Mouse (Mus musculus) adrenal gland, adult 2 months (tissue): Measurements from ENCODE around the gene Srprb. TPM values are rescaled to one million over a fixed set of nuclear protein-coding genes. Genes with fewer than 3 reads are reported as not detected.
"Not testable (repeated sequence)": the region's sequence is repeated elsewhere in the genome, so short reads cannot be mapped to it uniquely, and the experiment has no call there.

Source experiments
- DNase-seq: peaks from one replicate; pipeline ENCODE4 v3.0.0; 2021
- polyA plus RNA-seq: library from polyadenylated mRNA; depleted of rRNA; stranded (reverse); fragments of >200 nt; gene quantifications from 2 replicates; pipeline ENCODE4 v1.2.3, GENCODE M21; 2012
- total RNA-seq, 2 experiments: library from RNA; stranded (reverse); gene quantifications; 2 replicates each; pipeline ENCODE4 v1.2.3; 2021

Gene Srprb
- total and polyA plus RNA-seq, 3 experiments = 40.7 to 65.7 (median 44.0) TPM

GRCm38 (mm10) chr9:103212654-103213420 lies 10.9 kb upstream of the Srprb start:
- no peak for DNase-seq

- DNase-seq = no peak
Measured at GRCm38 (mm10) chr9:103208802-103209423, 7.0 kb upstream of the Srprb start.

GRCm38 (mm10) chr9:103207846-103208245 lies 5.9 kb upstream of the Srprb start:
- peak; percentile 80 for DNase-seq

GRCm38 (mm10) chr9:103205786-103206185 lies 3.8 kb upstream of the Srprb start:
- DNase-seq = no peak

- DNase-seq = peak; percentile 52
Measured at GRCm38 (mm10) chr9:103188416-103188815, 13.5 kb downstream of the Srprb start.

GRCm38 (mm10) chr9:103186747-103187146 lies 15.2 kb downstream of the Srprb start:
- DNase-seq = no peak

- no peak for DNase-seq
Measured at GRCm38 (mm10) chr9:103185946-103186345, 16.0 kb downstream of the Srprb start.

GRCm38 (mm10) chr9:103184855-103185254 lies 17.1 kb downstream of the Srprb start:
- no peak for DNase-seq

- DNase-seq = no peak
Measured at GRCm38 (mm10) chr9:103181886-103182285, 20.1 kb downstream of the Srprb start.

- DNase-seq = peak; percentile 85
Measured at GRCm38 (mm10) chr9:103180807-103181565, 21.0 kb downstream of the Srprb start.

- peak; percentile 40 for DNase-seq
Measured at GRCm38 (mm10) chr9:103180303-103180702, 21.6 kb downstream of the Srprb start.

- no peak for DNase-seq
Measured at GRCm38 (mm10) chr9:103175692-103176091, 26.2 kb downstream of the Srprb start.

GRCm38 (mm10) chr9:103174771-103175519 lies 27.0 kb downstream of the Srprb start:
- peak; percentile 61 for DNase-seq

- DNase-seq = no peak
Measured at GRCm38 (mm10) chr9:103168771-103169170, 33.2 kb downstream of the Srprb start.

- no peak for DNase-seq
Measured at GRCm38 (mm10) chr9:103168046-103168445, 33.9 kb downstream of the Srprb start.

- no peak for DNase-seq
Measured at GRCm38 (mm10) chr9:103163806-103164205, 38.1 kb downstream of the Srprb start.

GRCm38 (mm10) chr9:103155158-103155557 lies 46.8 kb downstream of the Srprb start:
- DNase-seq = not testable (repeated sequence)

GRCm38 (mm10) chr9:103154568-103154967 lies 47.4 kb downstream of the Srprb start:
- no peak for DNase-seq

- no peak for DNase-seq
Measured at GRCm38 (mm10) chr9:103153286-103153685, 48.7 kb downstream of the Srprb start.

GRCm38 (mm10) chr9:103149074-103149799 lies 52.7 kb downstream of the Srprb start:
- no peak for DNase-seq

- DNase-seq = no peak
Measured at GRCm38 (mm10) chr9:103147103-103147502, 54.8 kb downstream of the Srprb start.
